Mouse (Mus musculus): Measurements from ENCODE around the gene Gm17359. TPM values are rescaled to one million over a fixed set of nuclear protein-coding genes. Genes with fewer than 3 reads are reported as not detected.
"Not testable (repeated sequence)": the region's sequence is repeated elsewhere in the genome, so short reads cannot be mapped to it uniquely, and the experiment has no call there.

Gene Gm17359
- polyA plus RNA-seq, 1 experiment from 2014 or later = not detected

DNA sequence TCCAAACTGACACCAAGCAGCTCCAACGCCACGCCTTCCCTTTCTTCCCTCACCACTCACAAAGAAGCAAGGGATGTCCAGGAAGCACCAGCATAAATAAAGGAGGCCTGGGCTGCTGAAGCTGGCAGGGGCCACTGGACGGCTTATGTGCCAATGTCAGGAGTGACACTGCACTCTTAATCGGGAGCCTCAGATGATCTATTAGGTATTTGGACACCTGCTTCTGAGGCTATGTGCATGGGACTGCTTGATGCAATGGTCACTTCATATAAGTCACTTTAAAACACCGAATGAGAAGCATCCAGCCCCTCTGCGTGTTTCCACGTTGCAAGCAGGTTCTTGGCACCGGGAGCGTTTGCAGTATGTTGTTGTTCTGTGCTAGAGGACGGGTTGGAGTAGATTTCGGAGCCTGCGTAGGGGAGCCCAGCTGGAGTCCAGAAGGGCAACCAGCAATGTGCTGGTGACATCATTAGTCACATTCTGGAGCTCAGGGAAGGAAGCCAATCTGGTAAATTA, 104.6 kb downstream of the Gm17359 start:
- WGBS = 71% methylated on average over 12 of the region's 12 CpGs
- no peak for ATAC-seq (ENCODE audit: insufficient number of reproducible peaks, insufficient read depth, low FRiP score, low read depth)
- Histone ChIP-seq H3K9me3 (ENCODE audit: control insufficient read depth, low read length) (peaks cover 4% of the 10 kb centered on the region; the same call in 1 of the 2 replicates), H3K9ac (ENCODE audit: low read length) (no peak overlapping the region), H3K27me3 (ENCODE audit: control insufficient read depth, insufficient read depth, low read length) (no peaks in the 10 kb centered on the region), H3K4me1 (ENCODE audit: control insufficient read depth in 2 of 2, insufficient read depth in 2 of 2, low read length in 2 of 2) (peaks cover 0 to 7% of the 10 kb centered on the region in 2 experiments; a peak in 2 of 4 replicates), H3K27ac (replicated peaks in 1 of 2; ENCODE audit: control insufficient read depth in 1 of 2, insufficient read depth in 1 of 2, low read depth in 2 of 2, low read length in 2 of 2) (no peak overlapping the region), H3K36me3 (ENCODE audit: control insufficient read depth, insufficient read depth, low read length) (no peaks in the 10 kb centered on the region), H3K4me2 (ENCODE audit: low read length) (no peak overlapping the region), H3K4me3 (ENCODE audit: control insufficient read depth in 1 of 2, insufficient read depth in 1 of 2, low read depth in 1 of 2, low read length in 2 of 2) (no peak overlapping the region)

DNA sequence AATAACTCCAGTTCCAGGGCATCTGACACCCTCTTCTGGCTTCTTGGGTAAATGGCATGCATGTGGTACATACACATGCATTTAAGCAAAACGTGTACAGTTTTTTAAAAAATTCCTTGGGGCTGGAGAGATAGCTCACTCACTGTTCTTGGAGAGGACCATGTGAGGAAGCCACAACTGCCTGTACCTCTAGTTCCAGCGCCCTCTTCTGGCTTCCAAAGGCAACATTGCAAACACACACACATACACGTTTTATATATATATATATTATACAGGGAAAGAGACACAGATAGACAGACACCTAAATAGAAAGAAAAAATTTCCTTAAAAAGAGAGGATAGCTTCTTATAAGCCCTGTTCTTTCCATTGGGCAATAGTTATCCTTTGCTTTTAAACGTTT, 107.4 kb downstream of the Gm17359 start:
- no peak overlapping the region for H3K27ac ChIP-seq (replicated peaks in 1 of 2; ENCODE audit: control insufficient read depth in 1 of 2, insufficient read depth in 1 of 2, low read depth in 2 of 2, low read length in 2 of 2)
- 58% methylated on average over 4 of the region's 4 CpGs for WGBS
- no peak for ATAC-seq (ENCODE audit: insufficient number of reproducible peaks, insufficient read depth, low FRiP score, low read depth)

DNA sequence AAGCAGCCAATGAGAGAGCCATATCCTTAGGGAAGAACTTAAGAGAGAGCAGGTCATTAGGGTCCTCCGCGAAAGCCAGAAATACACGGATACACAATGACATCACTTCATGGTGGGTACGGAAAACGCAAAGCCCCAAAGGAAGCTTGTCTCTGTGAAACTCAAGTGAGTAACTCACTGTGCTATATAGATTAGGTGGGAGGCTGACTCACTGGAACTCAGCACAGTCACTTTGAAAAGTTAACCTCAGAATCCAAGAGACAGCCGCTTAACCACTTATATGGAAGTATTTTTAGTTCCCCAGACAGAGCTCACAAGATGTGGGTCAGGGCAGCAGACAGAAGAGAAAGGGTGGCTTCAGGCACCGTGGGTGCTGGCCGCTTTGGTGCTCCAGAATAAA, 108.6 kb downstream of the Gm17359 start:
- no peak for ATAC-seq (ENCODE audit: insufficient number of reproducible peaks, insufficient read depth, low FRiP score, low read depth)
- Histone ChIP-seq H3K4me2 (ENCODE audit: low read length) (no peak overlapping the region), H3K27me3 (ENCODE audit: control insufficient read depth, insufficient read depth, low read length) (no peaks in the 10 kb centered on the region), H3K4me3 (ENCODE audit: control insufficient read depth in 1 of 2, insufficient read depth in 1 of 2, low read depth in 1 of 2, low read length in 2 of 2) (no peak overlapping the region), H3K27ac (replicated peaks in 1 of 2; ENCODE audit: control insufficient read depth in 1 of 2, insufficient read depth in 1 of 2, low read depth in 2 of 2, low read length in 2 of 2) (no peak overlapping the region), H3K36me3 (ENCODE audit: control insufficient read depth, insufficient read depth, low read length) (no peaks in the 10 kb centered on the region), H3K4me1 (ENCODE audit: control insufficient read depth in 2 of 2, insufficient read depth in 2 of 2, low read length in 2 of 2) (peaks cover 0 to 7% of the 10 kb centered on the region in 2 experiments; a peak in 2 of 4 replicates), H3K9me3 (ENCODE audit: control insufficient read depth, low read length) (peaks cover 4% of the 10 kb centered on the region; the same call in 1 of the 2 replicates), H3K9ac (ENCODE audit: low read length) (no peak overlapping the region)
- 54% methylated on average over 8 of the region's 8 CpGs for WGBS

More for the DNA sequence above, 107.4 kb downstream of the Gm17359 start:
- no peak overlapping the region for H3K4me3 ChIP-seq (ENCODE audit: control insufficient read depth in 1 of 2, insufficient read depth in 1 of 2, low read depth in 1 of 2, low read length in 2 of 2)
- H3K27me3 ChIP-seq (ENCODE audit: control insufficient read depth, insufficient read depth, low read length) = no peaks in the 10 kb centered on the region
- H3K9me3 ChIP-seq (ENCODE audit: control insufficient read depth, low read length) = peaks cover 4% of the 10 kb centered on the region; the same call in 1 of the 2 replicates
- no peak overlapping the region for H3K9ac ChIP-seq (ENCODE audit: low read length)
- no peaks in the 10 kb centered on the region for H3K36me3 ChIP-seq (ENCODE audit: control insufficient read depth, insufficient read depth, low read length)
- H3K4me1 ChIP-seq (ENCODE audit: control insufficient read depth in 2 of 2, insufficient read depth in 2 of 2, low read length in 2 of 2) = peaks cover 0 to 7% of the 10 kb centered on the region in 2 experiments; a peak in 2 of 4 replicates
- no peak overlapping the region for H3K4me2 ChIP-seq (ENCODE audit: low read length)

- Histone ChIP-seq H3K4me2 (ENCODE audit: low read length) (no peak overlapping the region), H3K4me3 (ENCODE audit: control insufficient read depth in 1 of 2, insufficient read depth in 1 of 2, low read depth in 1 of 2, low read length in 2 of 2) (no peak overlapping the region), H3K27ac (replicated peaks in 1 of 2; ENCODE audit: control insufficient read depth in 1 of 2, insufficient read depth in 1 of 2, low read depth in 2 of 2, low read length in 2 of 2) (no peak overlapping the region), H3K9me3 (ENCODE audit: control insufficient read depth, low read length) (peaks cover 4% of the 10 kb centered on the region; the same call in 1 of the 2 replicates), H3K36me3 (ENCODE audit: control insufficient read depth, insufficient read depth, low read length) (no peaks in the 10 kb centered on the region), H3K27me3 (ENCODE audit: control insufficient read depth, insufficient read depth, low read length) (no peaks in the 10 kb centered on the region), H3K4me1 (ENCODE audit: control insufficient read depth in 2 of 2, insufficient read depth in 2 of 2, low read length in 2 of 2) (peaks cover 0 to 7% of the 10 kb centered on the region in 2 experiments; a peak in 2 of 4 replicates), H3K9ac (ENCODE audit: low read length) (no peak overlapping the region)
- ATAC-seq (ENCODE audit: insufficient number of reproducible peaks, insufficient read depth, low FRiP score, low read depth) = no peak
- 87% methylated on average over 4 of the region's 4 CpGs for WGBS
Observed at GRCm38 (mm10) chr3:79446124-79446523, 109.7 kb downstream of the Gm17359 start.

DNA sequence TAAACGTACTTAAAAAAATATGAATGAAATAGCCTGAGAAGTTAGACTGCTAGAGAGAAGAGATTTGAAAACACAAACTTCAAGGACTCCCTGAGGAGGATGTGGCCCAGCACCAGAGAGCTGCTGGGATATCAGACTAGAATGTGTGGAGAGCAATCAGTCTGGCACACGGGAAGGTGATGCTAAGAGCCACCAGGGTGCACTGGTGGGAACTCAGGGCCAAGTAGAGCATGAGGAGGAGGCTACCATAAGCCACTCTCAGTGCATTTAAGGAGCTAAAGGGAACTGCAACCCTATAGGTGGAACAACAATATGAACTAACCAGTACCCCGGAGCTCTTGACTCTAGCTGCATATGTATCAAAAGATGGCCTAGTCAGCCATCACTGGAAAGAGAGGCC, 110.2 kb downstream of the Gm17359 start:
- H3K36me3 ChIP-seq (ENCODE audit: control insufficient read depth, insufficient read depth, low read length); H3K9ac ChIP-seq (ENCODE audit: low read length); H3K27me3 ChIP-seq (ENCODE audit: control insufficient read depth, insufficient read depth, low read length); ATAC-seq (ENCODE audit: insufficient number of reproducible peaks, insufficient read depth, low FRiP score, low read depth); H3K27ac ChIP-seq (replicated peaks in 1 of 2; ENCODE audit: control insufficient read depth in 1 of 2, insufficient read depth in 1 of 2, low read depth in 2 of 2, low read length in 2 of 2); H3K4me3 ChIP-seq (ENCODE audit: control insufficient read depth in 1 of 2, insufficient read depth in 1 of 2, low read depth in 1 of 2, low read length in 2 of 2); H3K4me1 ChIP-seq (ENCODE audit: control insufficient read depth in 2 of 2, insufficient read depth in 2 of 2, low read length in 2 of 2); H3K4me2 ChIP-seq (ENCODE audit: low read length); H3K9me3 ChIP-seq (ENCODE audit: control insufficient read depth, low read length): not testable (repeated sequence)
- 74% methylated on average over 3 of the region's 3 CpGs for WGBS

DNA sequence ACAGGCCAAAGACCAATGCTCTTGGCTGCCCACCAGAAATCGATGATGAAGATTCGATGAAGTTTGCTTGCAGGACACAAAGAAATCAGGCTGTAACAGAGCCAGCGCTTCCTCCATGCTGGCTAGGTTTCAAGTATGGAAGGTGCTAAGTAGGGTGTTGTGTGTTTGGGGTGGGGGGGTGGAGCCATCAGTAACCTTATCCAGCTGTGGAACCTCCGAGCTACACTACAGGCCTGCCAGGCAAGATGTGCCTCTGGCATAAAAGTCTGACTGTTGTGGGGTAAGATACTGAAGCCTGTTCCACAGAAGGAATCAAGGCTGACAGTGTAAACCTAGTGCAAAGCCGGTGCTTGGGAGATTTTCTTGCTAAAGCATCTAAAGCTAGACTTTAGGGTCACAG, 112.0 kb downstream of the Gm17359 start:
- peaks cover 4% of the 10 kb centered on the region; the same call in 1 of the 2 replicates for H3K9me3 ChIP-seq (ENCODE audit: control insufficient read depth, low read length)
- H3K27ac ChIP-seq (replicated peaks in 1 of 2; ENCODE audit: control insufficient read depth in 1 of 2, insufficient read depth in 1 of 2, low read depth in 2 of 2, low read length in 2 of 2) = no peak overlapping the region
- no peak overlapping the region for H3K4me2 ChIP-seq (ENCODE audit: low read length)
- WGBS = 77% methylated on average over 5 of the region's 5 CpGs
- H3K27me3 ChIP-seq (ENCODE audit: control insufficient read depth, insufficient read depth, low read length) = no peaks in the 10 kb centered on the region
- no peak for ATAC-seq (ENCODE audit: insufficient number of reproducible peaks, insufficient read depth, low FRiP score, low read depth)
- no peak overlapping the region for H3K9ac ChIP-seq (ENCODE audit: low read length)
- peaks cover 0 to 7% of the 10 kb centered on the region in 2 experiments; a peak in 2 of 4 replicates for H3K4me1 ChIP-seq (ENCODE audit: control insufficient read depth in 2 of 2, insufficient read depth in 2 of 2, low read length in 2 of 2)
- no peak overlapping the region for H3K4me3 ChIP-seq (ENCODE audit: control insufficient read depth in 1 of 2, insufficient read depth in 1 of 2, low read depth in 1 of 2, low read length in 2 of 2)
- no peaks in the 10 kb centered on the region for H3K36me3 ChIP-seq (ENCODE audit: control insufficient read depth, insufficient read depth, low read length)

GRCm38 (mm10) chr3:79449361-79449760, 112.9 kb downstream of the Gm17359 start:
- no peak overlapping the region for H3K9ac ChIP-seq (ENCODE audit: low read length)
- H3K4me2 ChIP-seq (ENCODE audit: low read length) = no peak overlapping the region
- no peaks in the 10 kb centered on the region for H3K27me3 ChIP-seq (ENCODE audit: control insufficient read depth, insufficient read depth, low read length)
- H3K4me1 ChIP-seq (ENCODE audit: control insufficient read depth in 2 of 2, insufficient read depth in 2 of 2, low read length in 2 of 2) = peaks cover 0 to 7% of the 10 kb centered on the region in 2 experiments; a peak in 2 of 4 replicates
- no peak for ATAC-seq (ENCODE audit: insufficient number of reproducible peaks, insufficient read depth, low FRiP score, low read depth)
- no peaks in the 10 kb centered on the region for H3K9me3 ChIP-seq (ENCODE audit: control insufficient read depth, low read length)
- H3K27ac ChIP-seq (replicated peaks in 1 of 2; ENCODE audit: control insufficient read depth in 1 of 2, insufficient read depth in 1 of 2, low read depth in 2 of 2, low read length in 2 of 2) = no peak overlapping the region
- H3K36me3 ChIP-seq (ENCODE audit: control insufficient read depth, insufficient read depth, low read length) = no peaks in the 10 kb centered on the region
- H3K4me3 ChIP-seq (ENCODE audit: control insufficient read depth in 1 of 2, insufficient read depth in 1 of 2, low read depth in 1 of 2, low read length in 2 of 2) = no peak overlapping the region
- 85% methylated on average over 7 of the region's 7 CpGs for WGBS

All from heart, embryonic 14.5 days (tissue).